Mouse (Mus musculus) cerebellum, postnatal 10 days (tissue): Measurements from ENCODE around the gene Cilp2.

Experiments used
- DNase-seq, 2 experiments: peaks; one replicate each; pipeline ENCODE4 v3.0.0; 2021; ENCODE audit warnings: mixed read lengths in 2 of 2

Gene Cilp2

GRCm38 (mm10) chr8:69901484-69902162, 14.1 kb upstream of the Cilp2 start:
- DNase-seq = peak; percentile 98

GRCm38 (mm10) chr8:69900895-69901451, 13.5 kb upstream of the Cilp2 start:
- peak in 1 of 2 experiments; percentile 50 for DNase-seq

- DNase-seq = no peak
These were observed 12.4 kb upstream of the Cilp2 start for GRCm38 (mm10) chr8:69899876-69900275.

GRCm38 (mm10) chr8:69897857-69898256, 10.4 kb upstream of the Cilp2 start:
- DNase-seq = no peak

- DNase-seq = no peak
These were observed 8.4 kb upstream of the Cilp2 start for GRCm38 (mm10) chr8:69895772-69896451.

GRCm38 (mm10) chr8:69894836-69895332, 7.4 kb upstream of the Cilp2 start:
- no peak for DNase-seq

GRCm38 (mm10) chr8:69893863-69894262, 6.4 kb upstream of the Cilp2 start:
- peak; percentile 74 to 87 for DNase-seq

- peak; percentile 80 to 85 for DNase-seq
These were observed 3.3 kb upstream of the Cilp2 start for GRCm38 (mm10) chr8:69890813-69891241.

GRCm38 (mm10) chr8:69888902-69889301, 1.4 kb upstream of the Cilp2 start:
- peak in 1 of 2 experiments; percentile 38 for DNase-seq

GRCm38 (mm10) chr8:69888244-69888866, 868 bp upstream of the Cilp2 start:
- DNase-seq = no peak

GRCm38 (mm10) chr8:69884141-69884540, 3.3 kb downstream of the Cilp2 start:
- DNase-seq = no peak

- peak in 1 of 2 experiments; percentile 40 for DNase-seq
These were observed 4.5 kb downstream of the Cilp2 start for GRCm38 (mm10) chr8:69882833-69883600.

GRCm38 (mm10) chr8:69882021-69882756, 5.3 kb downstream of the Cilp2 start:
- DNase-seq = peak; percentile 89 to 92

- DNase-seq = peak in 1 of 2 experiments; percentile 27
These were observed 6.1 kb downstream of the Cilp2 start for GRCm38 (mm10) chr8:69881261-69881865.

- DNase-seq = peak in 1 of 2 experiments; percentile 29
These were observed 6.6 kb downstream of the Cilp2 start for GRCm38 (mm10) chr8:69880841-69881240.

GRCm38 (mm10) chr8:69879678-69880077, 7.8 kb downstream of the Cilp2 start:
- DNase-seq = no peak

GRCm38 (mm10) chr8:69877992-69878391, 9.5 kb downstream of the Cilp2 start:
- peak in 1 of 2 experiments; percentile 33 for DNase-seq

GRCm38 (mm10) chr8:69877396-69877795, 10.1 kb downstream of the Cilp2 start:
- no peak for DNase-seq

- no peak for DNase-seq
These were observed 10.5 kb downstream of the Cilp2 start for GRCm38 (mm10) chr8:69876967-69877366.

GRCm38 (mm10) chr8:69876097-69876496, 11.4 kb downstream of the Cilp2 start:
- DNase-seq = no peak

GRCm38 (mm10) chr8:69874654-69875053, 12.8 kb downstream of the Cilp2 start:
- DNase-seq = no peak
